Mouse (Mus musculus): ENCODE results near the gene Tnxb. TPM values are rescaled to one million over a fixed set of nuclear protein-coding genes. Genes with fewer than 3 reads are reported as not detected.
"Not testable (repeated sequence)": the region's sequence is repeated elsewhere in the genome, so short reads cannot be mapped to it uniquely, and the experiment has no call there.

Tnxb gene
- polyA plus RNA-seq, 1 experiment: 34.1 TPM

DNA sequence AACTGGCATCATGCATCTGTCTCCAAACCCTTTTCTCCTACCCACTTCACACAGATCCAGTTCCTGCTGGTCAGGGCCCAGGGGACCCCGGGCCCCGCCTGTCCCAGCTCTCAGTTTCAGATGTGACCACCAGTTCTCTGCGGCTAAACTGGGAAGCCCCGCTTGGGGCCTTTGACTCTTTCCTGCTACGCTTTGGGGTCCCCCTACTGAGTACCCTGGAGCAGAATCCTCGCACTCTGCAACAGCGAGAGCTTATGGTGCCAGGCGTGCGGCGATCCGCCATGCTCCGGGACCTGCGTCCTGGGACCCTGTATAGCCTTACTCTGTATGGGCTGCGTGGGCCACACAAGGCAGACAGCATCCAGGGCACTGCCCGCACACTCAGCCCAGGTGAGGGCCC, 45.9 kb downstream of the Tnxb start:
- no peak for TF ChIP-seq CTCF (IDR thresholded peaks at IDR 0.05; ENCODE audit: extremely low read depth, insufficient read depth, insufficient read length, insufficient replicate concordance)
- TF ChIP-seq POLR2A (IDR thresholded peaks at IDR 0.05; ENCODE audit: low read depth, low read length): no peak
- 86% methylated on average over 15 of the region's 15 CpGs for WGBS
- no peak overlapping the region for H3K4me3 ChIP-seq (ENCODE audit: extremely low read depth, insufficient read depth, insufficient read length)

DNA sequence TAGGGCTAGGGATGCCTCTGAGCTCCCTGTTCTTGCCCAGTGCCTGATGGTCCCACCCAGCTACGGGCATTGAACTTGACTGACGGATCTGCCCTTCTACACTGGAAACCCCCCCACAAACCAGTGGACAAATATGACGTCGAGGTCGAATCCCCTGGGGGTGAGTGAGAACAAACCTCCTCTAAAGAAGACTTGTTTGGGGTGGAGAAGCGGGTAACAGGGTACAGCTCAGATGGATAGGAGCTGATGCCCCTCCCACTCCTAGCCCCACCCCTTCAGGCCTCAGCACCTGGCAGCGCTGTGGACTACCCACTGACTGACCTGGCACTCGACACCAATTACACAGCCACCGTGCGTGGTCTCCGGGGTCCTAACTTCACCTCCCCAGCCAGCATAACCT, 47.1 kb downstream of the Tnxb start:
- WGBS: 75% methylated on average over 11 of the region's 11 CpGs
- Histone ChIP-seq H3K27ac (ENCODE audit: insufficient read depth, low read length) (no peak overlapping the region), H3K36me3 (ENCODE audit: control insufficient read depth, insufficient read depth, low read length) (no peaks in the 10 kb centered on the region), H3K4me1 (ENCODE audit: control insufficient read depth, insufficient read depth, insufficient read length) (no peaks in the 10 kb centered on the region), H3K4me3 (ENCODE audit: extremely low read depth, insufficient read depth, insufficient read length) (no peak overlapping the region), H3K27me3 (ENCODE audit: control insufficient read depth, insufficient read depth, low read length) (no peaks in the 10 kb centered on the region)
- no peak for DNase-seq (ENCODE audit: low read depth in 1 of 2, low spot score in 2 of 2)
- no peak for TF ChIP-seq CTCF (IDR thresholded peaks at IDR 0.05; ENCODE audit: extremely low read depth, insufficient read depth, insufficient read length, insufficient replicate concordance)
- no peak for TF ChIP-seq POLR2A (IDR thresholded peaks at IDR 0.05; ENCODE audit: low read depth, low read length)

More for the DNA sequence above, 45.9 kb downstream of the Tnxb start:
- no peak for DNase-seq (ENCODE audit: low read depth in 1 of 2, low spot score in 2 of 2)
- Histone ChIP-seq H3K4me1 (ENCODE audit: control insufficient read depth, insufficient read depth, insufficient read length) (no peaks in the 10 kb centered on the region), H3K36me3 (ENCODE audit: control insufficient read depth, insufficient read depth, low read length) (no peaks in the 10 kb centered on the region), H3K27ac (ENCODE audit: insufficient read depth, low read length) (no peak overlapping the region), H3K27me3 (ENCODE audit: control insufficient read depth, insufficient read depth, low read length) (no peaks in the 10 kb centered on the region)

DNA sequence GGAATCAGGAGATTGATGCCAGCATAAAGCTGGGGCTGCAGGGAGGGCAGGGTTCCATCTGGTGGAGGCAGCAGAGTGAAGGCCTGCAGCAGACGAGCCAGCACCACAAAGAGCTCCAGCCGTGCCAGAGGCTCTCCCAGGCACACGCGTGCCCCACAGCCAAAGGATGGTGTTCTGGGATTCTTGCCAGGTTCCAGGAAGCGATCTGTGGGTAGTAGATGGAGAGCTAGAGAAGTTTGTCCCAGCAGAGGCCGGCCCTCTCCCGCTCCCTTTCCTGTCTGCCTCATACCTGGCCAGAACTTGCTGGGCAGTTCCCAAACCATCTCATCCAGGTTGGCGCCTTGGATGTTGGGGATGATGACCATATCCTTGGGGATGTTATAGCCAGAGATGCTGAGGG, 49.6 kb downstream of the Tnxb start:
- not testable (repeated sequence) for H3K27ac ChIP-seq (ENCODE audit: insufficient read depth, low read length); H3K36me3 ChIP-seq (ENCODE audit: control insufficient read depth, insufficient read depth, low read length); H3K4me3 ChIP-seq (ENCODE audit: extremely low read depth, insufficient read depth, insufficient read length); DNase-seq (ENCODE audit: low read depth in 1 of 2, low spot score in 2 of 2); H3K4me1 ChIP-seq (ENCODE audit: control insufficient read depth, insufficient read depth, insufficient read length); H3K27me3 ChIP-seq (ENCODE audit: control insufficient read depth, insufficient read depth, low read length)
- 82% methylated on average over 8 of the region's 8 CpGs for WGBS

DNA sequence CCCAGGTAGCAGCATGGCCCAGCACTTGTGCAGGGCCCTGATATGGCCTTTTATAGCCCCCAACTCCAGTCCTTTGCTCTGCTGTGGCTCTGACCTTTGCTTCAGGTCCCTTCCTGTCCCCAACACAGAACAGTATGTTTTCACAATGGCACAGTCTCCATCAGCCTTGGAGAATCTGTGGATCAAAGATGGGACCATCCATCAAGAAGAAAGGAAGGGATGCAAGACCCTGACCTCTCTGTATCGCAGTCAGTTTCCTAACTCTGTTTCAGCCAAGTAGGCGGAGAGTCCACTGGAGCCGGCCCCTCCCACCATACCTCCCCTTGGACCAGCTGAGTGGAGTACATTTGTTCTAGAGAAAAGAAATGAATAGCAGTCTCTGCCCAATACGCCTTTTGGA, 51.9 kb downstream of the Tnxb start:
- DNase-seq (ENCODE audit: low read depth in 1 of 2, low spot score in 2 of 2): not testable (repeated sequence)
- 82% methylated on average over 2 of the region's 4 CpGs for WGBS

DNA sequence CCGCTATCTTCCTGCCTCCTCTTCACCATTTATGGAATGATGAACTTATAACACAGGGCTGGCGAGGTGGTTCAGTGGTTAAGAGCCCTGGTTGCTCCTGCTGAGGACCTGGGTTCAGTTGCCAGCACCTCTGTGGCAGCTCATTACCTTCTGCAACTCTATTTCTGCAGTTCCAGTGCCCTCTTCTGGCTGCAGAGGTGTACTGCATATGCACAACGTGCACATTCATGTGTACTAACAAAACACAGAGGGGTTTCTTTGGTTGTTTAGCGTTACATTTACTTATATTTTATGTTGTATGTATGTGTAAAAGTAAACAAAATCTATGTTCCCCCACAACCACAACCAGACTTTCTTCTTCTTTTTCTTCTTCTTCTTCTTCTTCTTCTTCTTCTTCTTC, 52.7 kb downstream of the Tnxb start:
- Histone ChIP-seq H3K27ac (ENCODE audit: insufficient read depth, low read length) (no peak overlapping the region), H3K27me3 (ENCODE audit: control insufficient read depth, insufficient read depth, low read length) (no peaks in the 10 kb centered on the region), H3K4me1 (ENCODE audit: control insufficient read depth, insufficient read depth, insufficient read length) (no peaks in the 10 kb centered on the region), H3K36me3 (ENCODE audit: control insufficient read depth, insufficient read depth, low read length) (no peaks in the 10 kb centered on the region), H3K4me3 (ENCODE audit: extremely low read depth, insufficient read depth, insufficient read length) (no peak overlapping the region)
- 78% methylated on average over 4 of the region's 4 CpGs for WGBS
- TF ChIP-seq POLR2A (IDR thresholded peaks at IDR 0.05; ENCODE audit: low read depth, low read length) (no peak), CTCF (IDR thresholded peaks at IDR 0.05; ENCODE audit: extremely low read depth, insufficient read depth, insufficient read length, insufficient replicate concordance) (no peak)
- DNase-seq (ENCODE audit: low read depth in 1 of 2, low spot score in 2 of 2): no peak

More for the DNA sequence above, 51.9 kb downstream of the Tnxb start:
- not testable (repeated sequence) for H3K4me1 ChIP-seq (ENCODE audit: control insufficient read depth, insufficient read depth, insufficient read length); H3K27ac ChIP-seq (ENCODE audit: insufficient read depth, low read length); H3K27me3 ChIP-seq (ENCODE audit: control insufficient read depth, insufficient read depth, low read length); H3K36me3 ChIP-seq (ENCODE audit: control insufficient read depth, insufficient read depth, low read length); H3K4me3 ChIP-seq (ENCODE audit: extremely low read depth, insufficient read depth, insufficient read length)

DNA sequence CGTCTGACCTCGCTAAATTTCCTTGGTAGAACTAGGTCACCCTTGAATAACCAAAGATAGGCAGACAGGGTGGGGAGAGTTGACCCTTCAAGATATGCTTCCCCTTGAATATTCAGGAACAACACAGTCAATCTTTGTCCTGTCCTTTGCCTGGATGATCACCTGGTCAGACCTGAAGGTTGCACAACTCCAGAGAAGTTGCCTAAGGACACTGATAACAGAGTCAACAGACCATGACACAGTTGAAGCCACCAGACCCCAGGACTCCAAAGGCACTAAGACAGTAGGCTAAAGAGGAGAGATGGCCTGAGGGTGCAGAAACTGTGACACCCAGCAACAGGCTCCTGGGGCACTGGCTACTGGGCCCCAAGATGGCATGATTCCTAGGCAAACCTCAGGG, 57.6 kb downstream of the Tnxb start:
- H3K27me3 ChIP-seq (ENCODE audit: control insufficient read depth, insufficient read depth, low read length): no peaks in the 10 kb centered on the region
- H3K4me1 ChIP-seq (ENCODE audit: control insufficient read depth, insufficient read depth, insufficient read length): no peaks in the 10 kb centered on the region
- no peak for TF ChIP-seq CTCF (IDR thresholded peaks at IDR 0.05; ENCODE audit: extremely low read depth, insufficient read depth, insufficient read length, insufficient replicate concordance)
- TF ChIP-seq POLR2A (IDR thresholded peaks at IDR 0.05; ENCODE audit: low read depth, low read length): no peak
- H3K36me3 ChIP-seq (ENCODE audit: control insufficient read depth, insufficient read depth, low read length): no peaks in the 10 kb centered on the region
- H3K4me3 ChIP-seq (ENCODE audit: extremely low read depth, insufficient read depth, insufficient read length): no peak overlapping the region
- no peak overlapping the region for H3K27ac ChIP-seq (ENCODE audit: insufficient read depth, low read length)
- 95% methylated on average over 2 of the region's 2 CpGs for WGBS
- no peak for DNase-seq (ENCODE audit: low read depth in 1 of 2, low spot score in 2 of 2)

DNA sequence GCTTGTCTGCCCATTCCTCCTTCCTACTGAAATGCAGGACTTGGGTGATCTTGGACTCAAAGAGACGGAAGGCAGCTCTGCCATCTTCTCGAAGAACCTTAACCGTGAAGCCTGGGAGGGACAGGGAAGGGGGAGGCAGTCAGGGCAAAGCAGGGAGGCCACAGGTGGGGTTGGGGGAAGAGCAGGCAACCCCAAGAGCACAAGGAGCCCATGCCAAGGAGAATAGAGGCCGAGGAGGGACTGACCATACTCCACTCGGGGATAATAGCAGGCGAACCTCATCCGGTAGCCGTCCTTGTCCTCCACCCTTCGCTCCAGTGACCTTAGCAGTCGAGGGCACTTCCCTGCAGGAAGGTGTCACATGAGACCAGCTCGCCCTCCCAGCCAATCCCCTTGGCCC, 58.8 kb downstream of the Tnxb start:
- not testable (repeated sequence) for H3K27ac ChIP-seq (ENCODE audit: insufficient read depth, low read length); H3K27me3 ChIP-seq (ENCODE audit: control insufficient read depth, insufficient read depth, low read length); DNase-seq (ENCODE audit: low read depth in 1 of 2, low spot score in 2 of 2); H3K4me1 ChIP-seq (ENCODE audit: control insufficient read depth, insufficient read depth, insufficient read length); H3K36me3 ChIP-seq (ENCODE audit: control insufficient read depth, insufficient read depth, low read length); H3K4me3 ChIP-seq (ENCODE audit: extremely low read depth, insufficient read depth, insufficient read length)
- 82% methylated on average over 11 of the region's 11 CpGs for WGBS

DNA sequence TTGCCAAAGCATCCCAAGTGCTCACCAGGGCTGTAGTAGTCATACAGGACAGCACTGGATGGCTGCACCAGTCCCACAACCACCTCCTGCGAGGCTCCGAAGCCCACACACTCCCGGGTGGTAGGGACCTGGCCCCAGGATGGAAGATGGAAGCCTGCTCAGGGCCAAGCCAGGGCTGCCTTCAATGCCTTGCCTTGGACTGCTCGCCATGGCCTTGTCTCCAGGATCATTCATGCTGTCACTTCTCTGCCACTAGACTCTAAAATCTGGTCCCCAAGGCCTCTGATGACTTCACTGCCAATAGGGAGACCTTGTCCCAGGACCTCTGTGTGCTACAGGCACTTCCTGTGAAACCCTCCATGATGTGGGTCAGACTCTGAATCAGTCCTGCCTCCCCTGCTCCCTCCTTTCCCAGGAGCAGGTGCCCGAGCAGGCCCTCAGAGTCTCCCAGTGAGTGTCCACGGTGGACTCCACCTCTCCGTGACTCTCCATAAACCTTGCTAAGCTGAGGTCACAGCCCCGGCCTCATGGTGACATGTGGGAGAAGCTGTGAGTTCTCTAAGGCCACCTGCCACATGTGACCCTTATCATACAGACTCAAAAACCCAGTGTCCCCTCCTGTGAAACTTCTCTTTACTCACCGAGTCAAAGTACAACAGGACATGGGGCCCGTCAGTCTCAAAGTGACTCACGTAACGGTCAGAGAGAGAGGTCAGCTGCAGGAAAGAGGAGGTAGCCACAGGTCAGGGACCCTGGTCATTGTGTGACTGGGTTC, 59.6 kb downstream of the Tnxb start:
- 85% methylated on average over 12 of the region's 12 CpGs for WGBS
- H3K4me3 ChIP-seq (ENCODE audit: extremely low read depth, insufficient read depth, insufficient read length); DNase-seq (ENCODE audit: low read depth in 1 of 2, low spot score in 2 of 2); H3K27me3 ChIP-seq (ENCODE audit: control insufficient read depth, insufficient read depth, low read length); H3K36me3 ChIP-seq (ENCODE audit: control insufficient read depth, insufficient read depth, low read length); H3K27ac ChIP-seq (ENCODE audit: insufficient read depth, low read length); H3K4me1 ChIP-seq (ENCODE audit: control insufficient read depth, insufficient read depth, insufficient read length): not testable (repeated sequence)

DNA sequence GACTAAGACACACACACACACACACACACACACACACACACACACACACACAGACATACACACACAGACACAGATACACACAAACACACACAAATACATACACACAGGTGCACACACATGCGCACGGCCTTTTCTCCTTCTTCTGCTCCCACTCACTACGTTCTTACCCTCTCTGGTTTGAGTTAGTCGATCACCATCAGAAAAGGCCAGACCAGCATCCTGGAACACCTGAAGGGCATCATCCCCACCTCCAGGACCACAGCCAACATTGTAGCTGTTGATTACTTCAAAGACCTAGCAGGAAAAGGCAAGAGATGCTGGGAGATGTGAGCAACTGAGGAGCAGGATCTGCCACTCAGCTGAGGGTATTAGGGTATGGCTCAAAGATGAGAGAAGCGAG, 67.1 kb downstream of the Tnxb start:
- DNase-seq (ENCODE audit: low read depth in 1 of 2, low spot score in 2 of 2); H3K4me1 ChIP-seq (ENCODE audit: control insufficient read depth, insufficient read depth, insufficient read length); H3K27ac ChIP-seq (ENCODE audit: insufficient read depth, low read length); H3K4me3 ChIP-seq (ENCODE audit: extremely low read depth, insufficient read depth, insufficient read length); H3K36me3 ChIP-seq (ENCODE audit: control insufficient read depth, insufficient read depth, low read length); H3K27me3 ChIP-seq (ENCODE audit: control insufficient read depth, insufficient read depth, low read length): not testable (repeated sequence)
- WGBS: 82% methylated on average over 5 of the region's 5 CpGs

DNA sequence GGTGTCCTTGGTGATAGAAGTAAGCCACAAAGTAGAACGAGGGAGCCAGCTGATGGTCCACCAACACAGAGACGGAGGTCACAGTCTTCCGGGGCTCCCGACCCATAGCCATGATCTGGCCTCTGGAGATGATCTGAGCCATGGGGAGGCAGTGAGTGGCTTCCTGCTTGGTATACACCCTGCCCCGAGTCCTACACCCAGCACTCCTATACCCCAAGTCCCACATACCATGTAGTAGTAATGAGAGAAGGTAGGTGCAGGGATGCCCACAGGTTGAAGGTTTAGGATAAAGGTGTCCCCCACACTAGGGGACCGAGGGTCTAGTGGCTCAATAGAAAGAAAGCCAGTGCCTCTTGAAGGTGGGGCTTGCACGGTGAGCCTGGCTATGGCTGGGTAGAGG, 69.4 kb downstream of the Tnxb start:
- not testable (repeated sequence) for H3K4me3 ChIP-seq (ENCODE audit: extremely low read depth, insufficient read depth, insufficient read length); H3K27ac ChIP-seq (ENCODE audit: insufficient read depth, low read length); H3K27me3 ChIP-seq (ENCODE audit: control insufficient read depth, insufficient read depth, low read length); DNase-seq (ENCODE audit: low read depth in 1 of 2, low spot score in 2 of 2); H3K4me1 ChIP-seq (ENCODE audit: control insufficient read depth, insufficient read depth, insufficient read length); H3K36me3 ChIP-seq (ENCODE audit: control insufficient read depth, insufficient read depth, low read length)
- 86% methylated on average over 7 of the region's 7 CpGs for WGBS

Measured in spleen, adult 2 months (tissue).